Mouse (Mus musculus) hindbrain, embryonic 15.5 days (tissue): ENCODE results near the gene Recql5. TPM values are rescaled to one million over a fixed set of nuclear protein-coding genes. Genes with fewer than 3 reads are reported as not detected.

Source experiments
- ATAC-seq: fragments of 200-750 bp; cut with Nextera tagmentation; 2 replicates; pipeline ENCODE4 v1.8.0; 2017; ENCODE audit warnings: low read depth, moderate number of reproducible peaks, moderate TSS enrichment; ENCODE audit not compliant: low FRiP score
- H3K27ac ChIP-seq: fragments of 300-500 bp; sonication (generic); replicated peaks from 2 replicates; pipeline ENCODE4 v1.5.1; 2015; ENCODE audit warnings: mild to moderate bottlenecking, inconsistent platforms
- H3K27me3 ChIP-seq: fragments of 300-500 bp; sonication (generic); 2 replicates; pipeline ENCODE4 v1.6.1; 2015; ENCODE audit warnings: control low read depth, inconsistent platforms
- H3K36me3 ChIP-seq: fragments of 300-500 bp; sonication (generic); 2 replicates; pipeline ENCODE4 v1.6.1; 2015; ENCODE audit warnings: control low read depth, inconsistent platforms
- H3K4me1 ChIP-seq: fragments of 300-500 bp; sonication (generic); replicated peaks from 2 replicates; pipeline ENCODE4 v1.6.1; 2015; ENCODE audit warnings: control low read depth, inconsistent platforms
- H3K4me2 ChIP-seq: fragments of 300-500 bp; sonication (generic); 2 replicates; pipeline ENCODE4 v1.6.1; 2015; ENCODE audit warnings: moderate library complexity, mild to moderate bottlenecking, inconsistent platforms
- H3K4me3 ChIP-seq: fragments of 300-500 bp; sonication (generic); 2 replicates; pipeline ENCODE4 v1.5.1; 2015; ENCODE audit warnings: mild to moderate bottlenecking, inconsistent platforms
- H3K9ac ChIP-seq: fragments of 300-500 bp; sonication (generic); 2 replicates; pipeline ENCODE4 v1.6.1; 2015; ENCODE audit warnings: inconsistent platforms
- H3K9me3 ChIP-seq: fragments of 300-500 bp; sonication (generic); 2 replicates; pipeline ENCODE4 v1.6.1; 2016; ENCODE audit warnings: control low read depth, inconsistent platforms
- WGBS: fragments of 180-500 bp; shearing (Covaris S2); methylation state at CpG from one replicate; pipeline ENCODE4 v1.1.7; 2015; 5-methylcytosine and 5-hydroxymethylcytosine counted together
- polyA plus RNA-seq: library from polyadenylated mRNA; unstranded; fragments of >200 nt; fragmentation: Nextera tagmentation; extraction: Ambion mirVana; gene quantifications from 2 replicates; pipeline ENCODE4 v1.2.1, GENCODE M21; 2015

The Recql5 gene
- polyA plus RNA-seq, 1 experiment from 2014 or later = 23.8 TPM

DNA sequence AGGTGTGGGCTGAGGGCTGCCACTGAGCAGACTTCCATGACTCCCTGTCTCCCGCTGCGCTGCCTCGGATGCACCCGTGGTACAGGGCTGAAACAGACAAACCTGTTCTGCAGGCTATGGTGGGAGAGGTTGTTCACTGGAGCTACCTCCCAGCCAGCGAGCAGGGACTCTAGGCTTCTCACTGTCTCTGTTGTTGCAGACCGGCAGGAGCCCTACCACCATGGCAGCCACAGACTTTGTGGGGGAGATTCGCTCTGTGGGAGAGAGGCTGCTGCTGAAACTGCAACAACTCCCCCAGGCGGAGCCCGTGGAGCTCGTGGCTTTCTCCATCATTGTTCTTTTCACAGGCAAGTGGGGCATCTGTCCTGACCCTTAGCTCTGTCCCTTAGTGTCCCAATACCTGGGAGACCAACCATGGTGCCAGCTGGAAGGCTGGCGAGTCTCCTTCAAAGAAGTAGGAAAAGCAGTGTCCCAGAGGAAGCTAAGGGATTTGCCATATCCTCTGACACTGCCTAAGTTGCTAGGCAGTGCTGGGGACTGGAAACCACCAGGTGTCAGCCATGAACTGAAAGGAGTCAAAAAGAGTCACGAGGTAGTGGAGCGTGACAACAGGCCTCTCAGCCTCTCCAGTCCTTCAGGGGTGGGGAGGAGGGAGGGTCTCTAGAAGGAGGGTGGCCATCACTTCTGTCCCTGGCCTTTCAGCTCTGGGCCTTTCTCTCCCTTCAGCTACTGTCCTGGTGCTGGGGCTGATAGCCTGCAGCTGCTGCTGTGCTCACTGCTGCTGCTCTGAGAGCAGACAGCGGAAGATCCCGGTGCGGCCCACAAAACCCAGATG, 28.1 kb downstream of the Recql5 start:
- Histone ChIP-seq H3K9me3 (no peaks in the 10 kb centered on the region), H3K36me3 (peaks cover 11% of the 10 kb centered on the region; the same call in 1 of the 2 replicates), H3K27me3 (no peaks in the 10 kb centered on the region), H3K4me1 (peaks cover 3% of the 10 kb centered on the region; the same call in 1 of the 2 replicates), H3K9ac (no peak overlapping the region), H3K27ac (no peak overlapping the region), H3K4me3 (no peak overlapping the region), H3K4me2 (no peak overlapping the region)
- 48% methylated on average over 16 of the region's 16 CpGs for WGBS
- no peak for ATAC-seq

DNA sequence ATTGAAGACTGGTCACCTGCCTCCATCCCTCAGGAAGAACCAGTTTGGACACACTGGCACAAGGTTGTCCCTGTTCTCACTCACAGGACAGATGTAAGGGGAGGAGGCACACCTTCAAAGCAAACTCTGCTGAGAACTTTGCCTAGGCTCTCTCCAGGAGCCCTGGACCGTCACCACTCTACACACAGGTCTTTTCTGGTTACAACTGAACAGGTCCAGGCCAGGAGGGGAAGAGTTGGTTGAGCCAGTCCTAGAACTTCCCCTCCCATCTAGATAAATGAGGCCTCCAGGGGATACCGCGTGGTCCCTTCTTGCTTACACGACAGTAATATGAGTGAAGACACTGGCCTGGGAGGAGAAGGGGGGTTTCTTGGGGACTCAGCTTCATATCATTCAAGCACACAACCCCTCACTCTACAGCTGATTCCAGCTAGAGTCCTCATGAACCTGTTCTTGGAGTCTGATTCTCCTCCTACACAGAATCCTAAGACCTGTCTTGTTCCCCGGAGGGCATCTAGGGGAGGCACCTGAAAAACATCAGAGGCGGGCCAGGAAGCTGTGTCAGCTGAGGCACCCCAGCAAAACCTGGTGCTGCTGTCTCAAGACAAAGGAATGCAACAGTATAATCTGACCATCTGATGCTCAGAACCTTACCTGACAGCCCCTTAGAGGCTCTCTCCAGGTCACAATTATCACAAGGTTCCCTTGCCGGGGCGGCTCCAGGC, 28.9 kb downstream of the Recql5 start:
- Histone ChIP-seq H3K36me3 (peaks cover 7% of the 10 kb centered on the region; the same call in 1 of the 2 replicates), H3K4me3 (no peak overlapping the region), H3K4me2 (no peak overlapping the region), H3K4me1 (peaks cover 3% of the 10 kb centered on the region; the same call in 1 of the 2 replicates), H3K27me3 (no peaks in the 10 kb centered on the region), H3K9me3 (no peaks in the 10 kb centered on the region), H3K9ac (no peak overlapping the region), H3K27ac (no peak overlapping the region)
- WGBS = 86% methylated on average over 8 of the region's 8 CpGs
- ATAC-seq = no peak

DNA sequence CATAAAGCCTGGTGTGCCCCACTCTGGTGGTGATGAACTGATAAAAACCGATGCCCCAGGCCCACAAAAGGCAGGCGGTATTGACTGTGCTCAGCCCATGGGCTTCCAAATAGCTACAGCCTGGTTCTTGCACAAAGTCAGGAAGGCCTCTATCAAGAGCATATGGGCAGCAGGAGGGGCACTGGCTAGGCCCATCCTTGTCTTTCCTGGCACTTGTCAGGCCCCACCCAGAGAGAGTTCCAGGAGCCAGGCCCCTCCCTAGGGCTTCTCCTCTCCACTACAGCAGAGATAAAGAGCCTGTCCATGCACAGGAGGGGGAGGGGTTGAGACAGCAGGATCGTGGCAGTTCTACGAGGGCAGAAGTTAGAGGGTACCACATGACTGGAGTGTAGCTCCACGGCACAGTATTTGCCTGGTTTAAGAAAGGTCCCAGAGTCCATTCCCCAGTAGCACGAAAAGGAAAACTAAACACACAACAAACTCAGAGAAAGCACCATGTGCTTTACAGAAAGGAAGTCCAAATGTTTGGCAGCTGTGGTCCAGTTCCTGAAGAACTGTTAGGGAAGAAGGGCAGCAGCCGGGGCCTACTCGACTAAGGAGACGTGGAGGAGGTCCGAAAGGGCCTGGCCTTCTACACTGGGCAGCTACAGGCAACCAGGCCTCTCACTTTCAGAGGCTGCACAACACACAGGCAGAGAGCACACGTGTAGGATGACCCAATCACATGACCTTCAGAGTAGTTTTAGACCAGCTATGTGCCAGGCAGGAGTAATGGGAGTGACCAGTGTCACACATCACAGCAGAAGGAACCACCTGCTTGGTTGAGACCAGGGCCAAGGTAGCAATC, 29.7 kb downstream of the Recql5 start:
- peak; percentile 30; the same call in 1 of the 2 replicates for ATAC-seq
- 76% methylated on average over 11 of the region's 11 CpGs for WGBS

DNA sequence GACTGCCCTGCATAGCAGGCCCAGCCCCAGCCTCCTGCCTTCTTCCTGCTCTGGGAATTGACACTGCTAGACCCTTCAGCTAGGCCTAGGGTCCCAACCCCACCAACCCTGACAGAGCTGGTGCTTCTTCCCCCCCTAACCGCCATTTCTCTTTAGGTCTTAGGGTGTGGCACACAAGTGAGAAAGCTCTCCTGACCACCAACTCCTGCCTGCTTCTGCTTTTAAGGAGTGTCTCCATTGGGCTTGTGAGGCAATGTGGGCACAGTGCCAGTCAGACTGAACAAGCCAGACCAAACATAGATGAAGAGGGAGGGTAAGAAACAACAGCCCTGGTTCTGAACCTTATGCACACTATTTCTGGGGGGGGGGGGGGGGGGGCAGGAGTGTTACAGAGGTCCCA, 30.4 kb downstream of the Recql5 start:
- no peak; the same call in 1 of the 2 replicates for ATAC-seq
- H3K9me3 ChIP-seq = no peaks in the 10 kb centered on the region
- H3K4me2 ChIP-seq = no peak overlapping the region
- H3K27me3 ChIP-seq = no peaks in the 10 kb centered on the region
- H3K36me3 ChIP-seq = no peaks in the 10 kb centered on the region
- no peak overlapping the region for H3K4me3 ChIP-seq
- 89% methylated on average over 1 of the region's 1 CpGs for WGBS
- H3K4me1 ChIP-seq = peaks cover 3% of the 10 kb centered on the region; the same call in 1 of the 2 replicates
- H3K9ac ChIP-seq = no peak overlapping the region
- H3K27ac ChIP-seq = no peak overlapping the region

More for the DNA sequence above, 29.7 kb downstream of the Recql5 start:
- H3K4me1 ChIP-seq = peaks cover 3% of the 10 kb centered on the region; the same call in 1 of the 2 replicates
- H3K4me2 ChIP-seq = no peak overlapping the region
- H3K27ac ChIP-seq = no peak overlapping the region
- no peak overlapping the region for H3K9ac ChIP-seq
- H3K36me3 ChIP-seq = peaks cover 5% of the 10 kb centered on the region; the same call in 1 of the 2 replicates
- no peak overlapping the region for H3K4me3 ChIP-seq
- H3K27me3 ChIP-seq = no peaks in the 10 kb centered on the region
- no peaks in the 10 kb centered on the region for H3K9me3 ChIP-seq

DNA sequence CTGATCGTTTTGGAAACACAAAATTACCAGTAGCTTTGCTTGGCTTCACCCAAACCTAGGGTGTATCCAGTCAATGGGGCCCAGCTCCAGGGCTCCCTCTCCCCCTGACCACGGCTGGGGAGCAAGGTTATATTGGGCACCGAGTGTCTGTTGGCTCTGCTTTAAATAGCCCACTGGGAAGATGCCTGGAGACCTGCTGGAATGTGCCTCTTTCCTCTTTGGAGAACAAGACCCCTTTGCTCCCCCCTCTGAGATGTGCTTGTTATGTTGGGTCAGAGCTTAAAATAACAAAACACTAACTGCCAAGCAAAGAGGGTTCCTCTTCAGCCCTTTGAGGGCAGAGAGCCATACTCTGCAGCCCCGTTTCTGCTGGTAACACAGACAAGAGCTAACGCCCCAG, 31.1 kb downstream of the Recql5 start:
- Histone ChIP-seq H3K9me3 (no peaks in the 10 kb centered on the region), H3K4me2 (no peak overlapping the region), H3K9ac (no peak overlapping the region), H3K27me3 (no peaks in the 10 kb centered on the region), H3K36me3 (no peaks in the 10 kb centered on the region), H3K4me1 (peaks cover 3% of the 10 kb centered on the region; the same call in 1 of the 2 replicates), H3K4me3 (no peak overlapping the region), H3K27ac (no peak overlapping the region)
- WGBS = 76% methylated on average over 5 of the region's 5 CpGs
- no peak for ATAC-seq

DNA sequence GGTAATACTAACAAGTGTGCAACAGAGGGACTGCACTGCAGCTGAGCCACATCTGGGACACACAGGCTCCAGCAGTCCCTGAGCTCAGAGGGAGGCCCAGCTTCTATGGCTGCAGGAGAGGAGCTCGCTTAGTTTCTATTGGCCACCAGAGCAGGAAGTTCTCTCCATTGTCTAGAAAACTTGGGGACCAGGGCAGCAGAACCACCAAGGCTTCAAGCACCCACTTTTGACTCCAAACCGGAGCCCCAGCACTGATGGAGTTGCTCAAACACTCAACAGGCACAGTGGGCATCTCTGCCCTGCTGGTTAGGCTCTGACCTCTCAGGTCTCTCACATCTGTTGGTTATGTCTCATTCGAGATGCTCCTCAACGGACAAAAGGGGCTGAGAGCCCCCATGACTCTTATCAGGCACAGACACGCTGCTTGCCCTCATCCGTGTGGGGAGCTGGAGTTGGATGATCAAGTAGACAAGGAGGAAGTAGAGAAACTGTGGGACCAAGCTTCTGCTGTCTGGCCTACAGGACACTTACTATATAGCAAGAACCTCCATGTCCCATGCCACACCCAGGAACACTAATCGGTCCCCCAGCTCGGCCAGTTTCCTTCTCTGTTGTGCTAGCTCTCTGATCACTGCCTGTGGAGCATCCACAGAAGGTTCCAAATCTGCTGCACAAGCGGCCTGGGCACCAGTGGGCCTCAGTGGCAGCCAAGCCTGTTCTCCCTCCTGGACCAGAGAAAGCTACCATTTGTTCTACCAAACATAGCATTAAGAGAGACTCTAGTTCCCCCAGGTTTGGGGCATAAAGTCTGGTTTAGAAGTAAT, 31.7 kb downstream of the Recql5 start:
- Histone ChIP-seq H3K9ac (no peak overlapping the region), H3K27ac (no peak overlapping the region), H3K36me3 (no peaks in the 10 kb centered on the region), H3K9me3 (no peaks in the 10 kb centered on the region), H3K4me2 (no peak overlapping the region), H3K4me3 (no peak overlapping the region), H3K4me1 (peaks cover 3% of the 10 kb centered on the region; the same call in 1 of the 2 replicates), H3K27me3 (no peaks in the 10 kb centered on the region)
- ATAC-seq = no peak
- 85% methylated on average over 9 of the region's 9 CpGs for WGBS

DNA sequence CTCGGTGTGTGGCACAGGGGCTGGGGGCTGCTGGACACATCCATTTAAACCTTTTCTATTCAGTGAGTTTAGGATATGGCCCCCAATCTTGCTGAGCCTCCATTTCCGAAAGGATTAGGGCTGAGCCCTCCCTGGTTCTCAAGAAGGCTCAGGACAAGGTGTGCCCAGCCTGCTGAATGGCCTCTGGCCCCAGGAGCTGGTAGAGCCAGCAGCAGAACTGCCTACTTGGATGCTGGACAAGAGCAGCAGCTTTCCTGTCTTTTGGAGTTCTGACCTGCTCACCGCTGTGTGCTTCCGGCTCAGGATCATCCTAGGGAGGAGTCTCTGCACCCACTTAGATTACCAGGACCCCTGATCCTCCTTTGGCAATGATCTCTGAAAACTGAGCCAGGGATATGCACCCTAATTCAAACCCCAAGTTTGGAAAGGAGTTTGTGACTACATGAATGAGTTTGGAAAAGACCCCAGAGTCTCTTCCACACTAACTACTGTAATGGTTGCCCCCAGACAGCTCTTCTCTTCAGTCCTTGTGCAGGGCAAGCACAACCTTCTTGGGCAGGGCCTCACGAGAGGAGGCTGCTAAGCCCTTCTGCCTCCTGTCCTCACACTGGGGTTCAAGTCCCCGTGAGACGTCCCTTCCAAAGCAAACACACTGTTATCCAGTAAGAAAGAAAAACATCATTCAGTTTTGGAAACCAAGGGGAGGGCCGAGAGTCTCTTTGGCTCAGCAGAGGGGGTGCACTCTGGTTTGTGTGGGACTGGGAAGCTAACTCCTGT, 32.5 kb downstream of the Recql5 start:
- H3K9me3 ChIP-seq = no peaks in the 10 kb centered on the region
- 85% methylated on average over 8 of the region's 8 CpGs for WGBS
- H3K36me3 ChIP-seq = 0 out of 2 replicates have a peak, but pooled peaks cover 1% of the 10 kb centered on the region
- H3K4me1 ChIP-seq = peaks cover 3% of the 10 kb centered on the region; the same call in 1 of the 2 replicates
- no peak overlapping the region for H3K9ac ChIP-seq
- no peak overlapping the region for H3K4me3 ChIP-seq
- H3K27ac ChIP-seq = no peak overlapping the region
- no peak overlapping the region for H3K4me2 ChIP-seq
- ATAC-seq = no peak
- H3K27me3 ChIP-seq = no peaks in the 10 kb centered on the region

DNA sequence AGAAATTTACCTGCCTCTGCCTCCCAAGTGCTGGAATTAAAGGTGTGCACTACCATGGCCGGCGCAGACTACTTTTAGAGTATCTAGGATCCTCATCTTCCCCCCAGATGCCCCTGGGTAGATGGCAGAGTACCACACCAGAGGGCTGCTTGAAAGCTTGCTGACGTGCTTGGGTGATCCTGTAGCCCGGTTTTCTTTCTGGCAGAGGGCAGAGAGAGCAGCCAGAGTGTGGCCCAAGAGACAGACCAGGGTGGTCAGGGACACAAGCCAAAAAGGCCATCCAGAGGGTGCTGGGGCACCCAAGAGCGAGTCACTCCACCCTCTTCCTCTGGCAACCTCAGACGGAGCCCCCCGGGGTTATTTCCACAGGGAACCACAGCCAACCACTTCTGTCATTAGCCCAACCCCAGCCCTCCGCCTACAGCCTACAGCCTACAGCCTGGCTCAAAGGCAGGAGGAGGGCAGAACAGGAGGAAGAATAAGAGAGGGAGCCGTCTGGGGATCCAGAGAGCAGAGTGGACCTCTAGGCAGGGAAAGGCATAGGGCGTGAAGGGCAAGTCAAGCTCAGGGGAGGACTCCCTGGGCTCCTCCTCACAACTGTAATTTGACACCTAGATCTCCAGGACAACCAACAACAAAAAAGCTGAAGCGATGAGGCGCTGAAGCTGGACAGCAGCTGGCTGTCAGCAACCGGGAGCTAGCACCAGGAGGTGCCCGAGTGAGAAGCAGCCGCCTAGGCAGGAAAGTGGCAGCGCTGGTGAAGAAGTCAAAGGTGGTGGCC, 33.6 kb downstream of the Recql5 start, which contains the start of gene Smim5:
Gene Smim5 (plus strand): TSS at position 481 of the 781 bp plus-strand sequence.
- no peak within 1 kb of the TSS for H3K4me2 ChIP-seq
- H3K27ac ChIP-seq = no peak within 1 kb of the TSS
- 0 out of 2 replicates have a peak, but pooled peaks cover 5% of the 10 kb centered on the region for H3K36me3 ChIP-seq
- H3K9me3 ChIP-seq = no peaks in the 10 kb centered on the region
- H3K9ac ChIP-seq = no peak within 1 kb of the TSS
- H3K27me3 ChIP-seq = no peaks in the 10 kb centered on the region
- WGBS = 30% methylated on average over 16 of the region's 16 CpGs
- H3K4me3 ChIP-seq = no peak within 1 kb of the TSS
- ATAC-seq = no peak
- H3K4me1 ChIP-seq = no peaks in the 10 kb centered on the region; the same call in 1 of the 2 replicates

DNA sequence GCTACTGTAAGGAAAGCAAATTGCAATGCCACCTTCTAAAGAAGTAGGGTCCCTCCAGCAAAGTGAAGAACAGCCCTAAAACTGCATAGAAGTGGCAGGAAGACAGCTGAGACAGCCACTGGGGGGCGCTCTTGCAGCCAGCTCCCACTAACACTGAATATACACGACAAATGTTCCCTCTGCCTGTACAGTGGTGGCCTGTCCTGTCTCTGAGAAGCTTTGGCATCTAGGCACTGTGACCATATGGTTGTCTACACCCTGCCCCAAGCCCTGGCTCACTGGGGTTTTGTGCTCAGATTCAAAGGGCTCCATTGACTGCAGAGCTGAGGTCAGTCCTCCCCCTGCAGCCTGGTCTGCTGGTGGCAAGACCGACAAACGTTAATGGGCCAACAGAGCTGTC, 34.4 kb downstream of the Recql5 start:
- no peak overlapping the region for H3K9ac ChIP-seq
- H3K4me3 ChIP-seq = no peak overlapping the region
- H3K4me2 ChIP-seq = no peak overlapping the region
- H3K27me3 ChIP-seq = no peaks in the 10 kb centered on the region
- H3K9me3 ChIP-seq = no peaks in the 10 kb centered on the region
- H3K4me1 ChIP-seq = no peaks in the 10 kb centered on the region; the same call in 1 of the 2 replicates
- ATAC-seq = no peak
- no peak overlapping the region for H3K27ac ChIP-seq
- 0 out of 2 replicates have a peak, but pooled peaks cover 5% of the 10 kb centered on the region for H3K36me3 ChIP-seq
- 9% methylated on average over 4 of the region's 4 CpGs for WGBS

DNA sequence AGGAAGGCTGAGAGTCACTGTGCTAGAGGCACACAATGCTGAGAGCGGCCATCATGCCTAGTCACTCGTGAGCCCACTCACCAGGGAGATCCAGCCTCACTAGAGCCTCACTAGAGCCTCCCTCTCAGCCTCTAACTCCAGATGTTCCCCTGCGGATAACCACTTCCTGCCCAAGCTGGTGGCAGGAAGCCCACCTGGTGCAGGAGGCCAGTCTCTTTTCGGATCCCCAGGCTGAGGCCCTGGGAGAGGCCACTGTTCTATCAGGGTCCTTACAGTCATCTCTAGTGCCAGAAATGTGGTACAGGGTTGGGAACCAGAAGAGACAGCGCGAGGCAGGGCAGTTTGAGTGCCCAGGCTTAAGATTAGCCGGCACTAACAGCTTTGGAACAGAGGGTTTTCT, 34.8 kb downstream of the Recql5 start:
- 89% methylated on average over 7 of the region's 7 CpGs for WGBS
- no peak for ATAC-seq
- H3K27ac ChIP-seq = no peak overlapping the region
- no peaks in the 10 kb centered on the region for H3K27me3 ChIP-seq
- no peak overlapping the region for H3K4me2 ChIP-seq
- 0 out of 2 replicates have a peak, but pooled peaks cover 5% of the 10 kb centered on the region for H3K36me3 ChIP-seq
- no peaks in the 10 kb centered on the region; the same call in 1 of the 2 replicates for H3K4me1 ChIP-seq
- H3K9ac ChIP-seq = no peak overlapping the region
- H3K4me3 ChIP-seq = no peak overlapping the region
- H3K9me3 ChIP-seq = no peaks in the 10 kb centered on the region
